Mouse (Mus musculus) limb, embryonic 15.5 days (tissue): Measurements from ENCODE around the gene Cox4i2. TPM values are rescaled to one million over a fixed set of nuclear protein-coding genes. Genes with fewer than 3 reads are reported as not detected.
A peak's percentile ranks its signal among the peaks of the same experiment; 100 is the strongest.

ENCODE experiments used
- ATAC-seq: fragments of 200-750 bp; cut with Nextera tagmentation; 2 replicates; pipeline ENCODE4 v1.8.0; 2017; ENCODE audit warnings: low read depth, moderate TSS enrichment; ENCODE audit not compliant: insufficient number of reproducible peaks, low FRiP score, low TSS enrichment
- H3K27ac ChIP-seq: fragments of 300-500 bp; sonication (generic); 2 replicates; pipeline ENCODE4 v1.5.1; 2015; ENCODE audit warnings: moderate library complexity, mild to moderate bottlenecking, inconsistent platforms
- H3K27me3 ChIP-seq: fragments of 300-500 bp; sonication (generic); 2 replicates; pipeline ENCODE4 v1.6.1; 2015; ENCODE audit warnings: inconsistent platforms
- H3K36me3 ChIP-seq: fragments of 300-500 bp; sonication (generic); 2 replicates; pipeline ENCODE4 v1.6.1; 2015; ENCODE audit warnings: inconsistent platforms
- H3K4me1 ChIP-seq: fragments of 300-500 bp; sonication (generic); 2 replicates; pipeline ENCODE4 v1.6.1; 2015; ENCODE audit warnings: inconsistent platforms
- H3K4me2 ChIP-seq: fragments of 300-500 bp; sonication (generic); 2 replicates; pipeline ENCODE4 v1.6.1; 2015; ENCODE audit warnings: mild to moderate bottlenecking, inconsistent platforms
- H3K4me3 ChIP-seq: fragments of 300-500 bp; sonication (generic); 2 replicates; pipeline ENCODE4 v1.5.1; 2015; ENCODE audit warnings: mild to moderate bottlenecking, inconsistent platforms
- H3K9ac ChIP-seq: fragments of 300-500 bp; sonication (generic); 2 replicates; pipeline ENCODE4 v1.6.1; 2015; ENCODE audit warnings: inconsistent platforms
- H3K9me3 ChIP-seq: fragments of 300-500 bp; sonication (generic); 2 replicates; pipeline ENCODE4 v1.6.1; 2016; ENCODE audit warnings: inconsistent platforms
- WGBS: fragments of 180-500 bp; shearing (Covaris S2); methylation state at CpG from one replicate; pipeline ENCODE4 v1.1.7; 2015; 5-methylcytosine and 5-hydroxymethylcytosine counted together
- polyA plus RNA-seq: library from polyadenylated mRNA; unstranded; fragments of >200 nt; fragmentation: Nextera tagmentation; extraction: Ambion mirVana; gene quantifications from 2 replicates; pipeline ENCODE4 v1.2.1, GENCODE M21; 2015

The Cox4i2 gene
- polyA plus RNA-seq, 1 experiment from 2014 or later = 33.9 TPM

- peak within 1 kb of the TSS; percentile 79 for H3K4me3 ChIP-seq
- H3K9me3 ChIP-seq = no peaks in the 10 kb centered on the region
- H3K4me2 ChIP-seq = peak within 1 kb of the TSS; percentile 82
- under 1% methylated on average over 28 of the region's 28 CpGs for WGBS
- H3K4me1 ChIP-seq = peaks cover 64% of the 10 kb centered on the region
- ATAC-seq = peak; percentile 71
- peak within 1 kb of the TSS; percentile 94 for H3K27ac ChIP-seq
- no peaks in the 10 kb centered on the region for H3K36me3 ChIP-seq
- H3K9ac ChIP-seq = peak within 1 kb of the TSS; percentile 85
- no peaks in the 10 kb centered on the region for H3K27me3 ChIP-seq
Measured at GRCm38 (mm10) chr2:152736090-152736601, 17.8 kb upstream of the Cox4i2 start, which contains the start of gene Id1. Gene Id1, plus strand, starts transcription at chr2:152736251.

GRCm38 (mm10) chr2:152736748-152737147 is 17.2 kb upstream of the Cox4i2 start:
- WGBS = 0% methylated on average over 22 of the region's 22 CpGs
- no peaks in the 10 kb centered on the region for H3K9me3 ChIP-seq
- peak overlapping the region; percentile 85 for H3K9ac ChIP-seq
- H3K4me1 ChIP-seq = peaks cover 69% of the 10 kb centered on the region
- H3K4me3 ChIP-seq = peak overlapping the region; percentile 79
- no peaks in the 10 kb centered on the region for H3K27me3 ChIP-seq
- H3K4me2 ChIP-seq = peak overlapping the region; percentile 82
- no peaks in the 10 kb centered on the region for H3K36me3 ChIP-seq
- ATAC-seq = no peak
- H3K27ac ChIP-seq = peak overlapping the region; percentile 94

GRCm38 (mm10) chr2:152737306-152738221 is 16.4 kb upstream of the Cox4i2 start:
- no peak for ATAC-seq
- Histone ChIP-seq H3K4me3 (peak overlapping the region; percentile 79), H3K27ac (peak overlapping the region; percentile 94), H3K36me3 (no peaks in the 10 kb centered on the region), H3K27me3 (no peaks in the 10 kb centered on the region), H3K4me2 (peak overlapping the region; percentile 82), H3K4me1 (peaks cover 69% of the 10 kb centered on the region), H3K9ac (peak overlapping the region; percentile 85), H3K9me3 (no peaks in the 10 kb centered on the region)
- WGBS = 7% methylated on average over 10 of the region's 10 CpGs

- no peak for ATAC-seq
- H3K36me3 ChIP-seq = no peaks in the 10 kb centered on the region
- H3K4me2 ChIP-seq = peak overlapping the region; percentile 82
- peaks cover 73% of the 10 kb centered on the region for H3K4me1 ChIP-seq
- H3K9me3 ChIP-seq = no peaks in the 10 kb centered on the region
- peak overlapping the region; percentile 85 for H3K9ac ChIP-seq
- 16% methylated on average over 2 of the region's 2 CpGs for WGBS
- no peaks in the 10 kb centered on the region for H3K27me3 ChIP-seq
- H3K27ac ChIP-seq = peak overlapping the region; percentile 94
- H3K4me3 ChIP-seq = peak overlapping the region; percentile 79
Measured at GRCm38 (mm10) chr2:152738341-152738740, 15.6 kb upstream of the Cox4i2 start.

- Histone ChIP-seq H3K27me3 (no peaks in the 10 kb centered on the region), H3K9me3 (no peaks in the 10 kb centered on the region), H3K4me1 (peaks cover 69% of the 10 kb centered on the region), H3K4me3 (peak overlapping the region; percentile 79), H3K4me2 (peak overlapping the region; percentile 82), H3K9ac (0 out of 2 replicates have a peak overlapping the region, but pooled peaks have one; percentile 10), H3K36me3 (no peaks in the 10 kb centered on the region), H3K27ac (peak overlapping the region; percentile 94)
- WGBS = under 1% methylated on average over 34 of the region's 36 CpGs
- peak; percentile 78 for ATAC-seq
Measured at GRCm38 (mm10) chr2:152739031-152739841, 14.7 kb upstream of the Cox4i2 start.

- Histone ChIP-seq H3K4me3 (peak overlapping the region; percentile 79), H3K4me1 (peaks cover 63% of the 10 kb centered on the region), H3K9ac (no peak overlapping the region), H3K4me2 (peak overlapping the region; percentile 82), H3K27me3 (no peaks in the 10 kb centered on the region), H3K27ac (peak overlapping the region; percentile 94), H3K36me3 (no peaks in the 10 kb centered on the region), H3K9me3 (no peaks in the 10 kb centered on the region)
- no peak for ATAC-seq
- 11% methylated on average over 3 of the region's 3 CpGs for WGBS
Measured at GRCm38 (mm10) chr2:152739842-152740260, 14.1 kb upstream of the Cox4i2 start.

GRCm38 (mm10) chr2:152740490-152740889 is 13.5 kb upstream of the Cox4i2 start:
- H3K9me3 ChIP-seq = no peaks in the 10 kb centered on the region
- ATAC-seq = no peak
- peak overlapping the region; percentile 94 for H3K27ac ChIP-seq
- WGBS = 53% methylated on average over 5 of the region's 5 CpGs
- H3K36me3 ChIP-seq = no peaks in the 10 kb centered on the region
- H3K27me3 ChIP-seq = no peaks in the 10 kb centered on the region
- no peak overlapping the region for H3K4me2 ChIP-seq
- no peak overlapping the region for H3K4me3 ChIP-seq
- H3K9ac ChIP-seq = no peak overlapping the region
- peaks cover 58% of the 10 kb centered on the region for H3K4me1 ChIP-seq

- no peaks in the 10 kb centered on the region for H3K9me3 ChIP-seq
- peak overlapping the region; percentile 70 for H3K27ac ChIP-seq
- H3K4me3 ChIP-seq = no peak overlapping the region
- H3K9ac ChIP-seq = no peak overlapping the region
- no peaks in the 10 kb centered on the region for H3K27me3 ChIP-seq
- ATAC-seq = no peak
- peaks cover 53% of the 10 kb centered on the region for H3K4me1 ChIP-seq
- no peaks in the 10 kb centered on the region for H3K36me3 ChIP-seq
- H3K4me2 ChIP-seq = peak overlapping the region; percentile 23
- WGBS = 25% methylated on average over 14 of the region's 14 CpGs
Measured at GRCm38 (mm10) chr2:152741153-152742041, 12.6 kb upstream of the Cox4i2 start.

- no peaks in the 10 kb centered on the region for H3K36me3 ChIP-seq
- H3K27me3 ChIP-seq = no peaks in the 10 kb centered on the region
- peaks cover 53% of the 10 kb centered on the region for H3K4me1 ChIP-seq
- no peak overlapping the region for H3K4me3 ChIP-seq
- no peaks in the 10 kb centered on the region for H3K9me3 ChIP-seq
- H3K27ac ChIP-seq = peak overlapping the region; percentile 70
- no peak overlapping the region for H3K4me2 ChIP-seq
- no peak for ATAC-seq
- 28% methylated on average over 10 of the region's 10 CpGs for WGBS
- H3K9ac ChIP-seq = no peak overlapping the region
Measured at GRCm38 (mm10) chr2:152742435-152742834, 11.5 kb upstream of the Cox4i2 start.

- H3K4me1 ChIP-seq = peaks cover 26% of the 10 kb centered on the region
- no peaks in the 10 kb centered on the region for H3K9me3 ChIP-seq
- H3K9ac ChIP-seq = no peak overlapping the region
- H3K36me3 ChIP-seq = no peaks in the 10 kb centered on the region
- ATAC-seq = no peak; the same call in 1 of the 2 replicates
- H3K27ac ChIP-seq = no peak overlapping the region
- H3K27me3 ChIP-seq = no peaks in the 10 kb centered on the region
- H3K4me3 ChIP-seq = no peak overlapping the region
- H3K4me2 ChIP-seq = no peak overlapping the region
- 65% methylated on average over 17 of the region's 17 CpGs for WGBS
Measured at GRCm38 (mm10) chr2:152756474-152757393, 2.8 kb downstream of the Cox4i2 start.
